Mouse (Mus musculus): ENCODE results near the gene Ube2t.

DNA sequence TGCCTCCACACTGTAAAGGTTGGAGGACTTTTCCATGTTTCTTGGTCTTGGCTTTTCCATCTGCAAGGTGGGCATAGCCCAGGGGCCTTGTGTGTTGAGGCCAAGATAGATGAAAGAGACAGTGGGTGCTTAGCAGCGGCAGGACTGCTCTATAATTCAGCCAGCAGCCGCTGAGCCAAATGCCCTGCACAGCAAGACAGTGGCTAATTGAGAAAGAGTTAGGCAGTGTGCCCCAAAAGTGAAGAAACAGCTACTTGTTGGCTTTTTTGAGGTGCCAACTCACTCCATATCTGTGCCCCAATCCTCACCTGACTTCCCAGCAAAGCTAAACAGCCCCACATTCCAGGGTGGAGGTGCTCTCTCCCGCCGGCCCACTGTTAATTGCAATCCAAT, 57.4 kb downstream of the Ube2t start:
- no peak for TF ChIP-seq POLR2A (IDR thresholded peaks at IDR 0.05; ENCODE audit: low read depth, low read length)
- no peak for TF ChIP-seq CTCF (IDR thresholded peaks at IDR 0.05; ENCODE audit: extremely low read depth, insufficient read length, insufficient replicate concordance, low read depth, low read length)

All from small intestine, adult 2 months (tissue).